Mouse (Mus musculus): ENCODE measurements around the gene Upk3a. TPM values are rescaled to one million over a fixed set of nuclear protein-coding genes. Genes with fewer than 3 reads are reported as not detected.

Upk3a gene
- total RNA-seq, 2 experiments from 2014 or later: not detected

- DNase-seq (ENCODE audit: low spot score): no peak
Measured at GRCm38 (mm10) chr15:85047865-85048264, 30.9 kb downstream of the Upk3a start.

- no peak for DNase-seq (ENCODE audit: low spot score)
Measured at GRCm38 (mm10) chr15:85049758-85050157, 32.8 kb downstream of the Upk3a start.

GRCm38 (mm10) chr15:85054098-85054497, 37.2 kb downstream of the Upk3a start:
- DNase-seq (ENCODE audit: low spot score): no peak

- no peak for DNase-seq (ENCODE audit: low spot score)
Measured at GRCm38 (mm10) chr15:85055186-85055585, 38.2 kb downstream of the Upk3a start.

GRCm38 (mm10) chr15:85063421-85063820, 46.5 kb downstream of the Upk3a start:
- DNase-seq (ENCODE audit: low spot score): no peak

- peak; percentile 50 for DNase-seq (ENCODE audit: low spot score)
Measured at GRCm38 (mm10) chr15:85070561-85070960, 53.6 kb downstream of the Upk3a start.

Other genes with a start within 250 kb of the Upk3a start
- gene Phf21b, start 161.1 kb upstream of the Upk3a start, total RNA-seq (2021): under 1 TPM; 0.23 to 0.57 TPM
- gene Gm29666, start 97.1 kb upstream of the Upk3a start, total RNA-seq (2021): under 1 TPM; 0.09 to 0.14 TPM
- 10 to 100 TPM; 12.8 to 15.6 TPM for gene Nup50, start 93.7 kb upstream of the Upk3a start, total RNA-seq (2021)
- 10 to 100 TPM; 79.2 to 99.4 TPM for gene 5031439G07Rik, start 28.6 kb upstream of the Upk3a start, total RNA-seq (2021)
- gene Fam118a, start 11.8 kb downstream of the Upk3a start, total RNA-seq (2021): 1 to 10 TPM; 3.9 to 4.5 TPM
- not detected for gene Smc1b, start 114.8 kb downstream of the Upk3a start, total RNA-seq (2021)
- not detected for gene Ribc2, start 114.9 kb downstream of the Upk3a start, total RNA-seq (2021)
- gene Fbln1, start 188.8 kb downstream of the Upk3a start, total RNA-seq (2021): 10 to 100 TPM in 1 of 2 experiments, 1 to 10 TPM in 1; 8.5 to 11.1 TPM

Data from gastrocnemius, adult 18-20 months (tissue).